Mouse (Mus musculus): ENCODE data around the gene Tdg. TPM values are rescaled to one million over a fixed set of nuclear protein-coding genes. Genes with fewer than 3 reads are reported as not detected.
A peak's percentile ranks its signal among the peaks of the same experiment; 100 is the strongest.
"Not testable (repeated sequence)": the region's sequence is repeated elsewhere in the genome, so short reads cannot be mapped to it uniquely, and the experiment has no call there.

The Tdg gene
- 10 to 100 TPM; 35.1 to 37.1 TPM for total RNA-seq (2021)
- long read RNA-seq, experiment 1, transcript Tdg-208 (10 exons, 3,502 nt): major isoform, 27 of 43 reads
- long read RNA-seq, experiment 1, partial matches to known transcripts: 1 of 43 reads
- long read RNA-seq, experiment 1, other reads (novel, unspliced or antisense): 15 of 43 reads
- long read RNA-seq, experiment 2, transcript Tdg-201 (10 exons, 2,959 nt): minor isoform, 8 of 49 reads
- long read RNA-seq, experiment 2, transcript Tdg-208 (10 exons, 3,502 nt): major isoform, 33 of 49 reads
- long read RNA-seq, experiment 2, partial matches to known transcripts: 1 of 49 reads
- long read RNA-seq, experiment 2, other reads (novel, unspliced or antisense): 7 of 49 reads

- peak; percentile 96 for DNase-seq
Observed at GRCm38 (mm10) chr10:82629586-82630255, at the start of gene Tdg. Tdg (plus strand) TSS chr10:82629828.

- not testable (repeated sequence) for DNase-seq
Observed at GRCm38 (mm10) chr10:82589673-82590072, 40.0 kb upstream of the Tdg start.

- not testable (repeated sequence) for DNase-seq
Observed at GRCm38 (mm10) chr10:82594421-82594820, 35.2 kb upstream of the Tdg start.

DNA sequence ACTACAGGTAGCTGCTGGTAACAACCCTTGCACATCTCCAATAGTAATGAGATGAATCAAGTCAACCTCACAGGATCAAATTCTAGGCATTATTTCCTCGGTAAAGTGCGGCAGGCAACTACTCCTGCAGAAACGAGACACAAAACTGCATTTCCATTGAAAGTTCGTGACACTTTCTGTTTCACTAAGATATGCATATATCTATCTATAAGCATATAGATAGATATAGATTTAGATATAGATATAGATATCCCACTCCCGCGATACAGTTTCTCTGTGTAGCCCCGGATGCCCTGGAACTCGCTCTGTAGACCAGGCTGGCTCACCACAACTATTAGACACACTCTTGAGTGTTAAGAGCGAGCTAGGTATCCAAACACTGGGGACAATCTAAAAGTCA lies 7.4 kb upstream of the Tdg start:
- no peak for DNase-seq

DNA sequence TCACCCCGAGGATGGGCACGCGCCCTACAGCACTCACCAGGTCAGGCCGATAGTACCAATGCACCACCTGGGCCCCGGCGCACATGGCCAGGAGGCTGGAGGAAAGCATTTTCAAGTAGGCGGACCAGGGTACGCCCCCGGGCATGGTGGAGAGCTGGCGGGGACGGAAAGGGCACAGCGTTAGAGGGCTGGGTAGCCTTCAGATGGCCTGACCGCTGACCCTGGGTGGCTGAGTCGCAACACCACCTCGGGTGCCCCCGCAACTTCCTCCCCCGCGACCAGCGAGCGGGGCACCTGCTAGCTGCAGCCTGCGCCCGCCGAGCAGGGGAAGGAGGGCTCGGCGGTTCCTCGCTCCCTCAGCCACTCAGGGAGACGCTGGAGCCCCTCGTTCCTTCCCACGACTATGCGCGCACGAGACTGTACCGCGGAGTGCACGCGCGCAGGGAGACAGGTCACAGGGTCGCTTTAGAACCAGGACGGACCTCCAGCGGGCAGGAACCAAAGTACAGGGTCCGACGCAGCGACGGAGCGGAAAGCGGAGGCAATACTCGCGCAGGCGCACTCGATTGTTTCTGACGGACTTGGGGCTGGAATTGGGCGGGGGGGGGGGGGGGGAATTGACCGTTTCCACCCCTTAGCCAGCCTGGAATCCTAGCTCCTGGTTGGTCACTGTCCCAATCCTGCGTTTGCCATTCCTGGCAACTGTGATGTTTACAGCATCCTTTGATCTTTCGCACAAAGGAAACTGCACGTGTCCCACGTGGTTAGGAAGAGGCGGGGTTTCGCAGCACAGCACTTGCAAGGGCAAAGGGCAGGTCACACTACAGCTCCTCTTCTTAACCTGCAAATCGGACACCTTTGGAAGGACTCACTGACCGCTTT lies 6.7 kb upstream of the Tdg start, which contains the start of gene 1190007I07Rik:
Gene 1190007I07Rik (minus strand): TSS at position 558 of the 882 bp plus-strand sequence.
- DNase-seq: peak; percentile 91

- not testable (repeated sequence) for DNase-seq
Observed at GRCm38 (mm10) chr10:82623553-82623932, 6.1 kb upstream of the Tdg start.

DNA sequence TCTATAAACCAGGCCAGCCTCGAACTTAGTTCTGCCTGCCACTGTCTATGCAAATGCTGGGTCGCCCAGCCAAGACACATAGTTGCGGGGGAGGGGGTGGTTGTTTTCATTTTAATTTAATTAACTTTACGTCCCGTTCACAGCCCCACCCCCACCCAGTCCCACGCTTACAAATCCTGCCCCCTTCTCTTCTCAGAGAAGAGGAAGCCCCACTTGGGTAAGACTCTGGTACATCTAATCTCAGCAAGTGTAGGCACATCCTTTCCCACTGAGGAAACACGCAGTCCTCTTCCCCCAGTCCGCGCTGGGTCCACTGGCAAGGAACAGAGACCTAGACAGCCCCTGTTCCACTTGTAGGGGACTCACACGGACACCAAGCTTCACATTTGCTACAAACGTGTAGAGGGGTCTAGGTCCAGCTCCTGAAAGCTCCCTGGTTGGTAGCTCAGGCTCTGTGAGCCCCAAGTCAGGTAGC lies 480 bp upstream of the Tdg start:
- DNase-seq: no peak

GRCm38 (mm10) chr10:82630497-82630896 lies 869 bp downstream of the Tdg start:
- no peak for DNase-seq

GRCm38 (mm10) chr10:82631133-82631532 lies 1.5 kb downstream of the Tdg start:
- DNase-seq: no peak

DNA sequence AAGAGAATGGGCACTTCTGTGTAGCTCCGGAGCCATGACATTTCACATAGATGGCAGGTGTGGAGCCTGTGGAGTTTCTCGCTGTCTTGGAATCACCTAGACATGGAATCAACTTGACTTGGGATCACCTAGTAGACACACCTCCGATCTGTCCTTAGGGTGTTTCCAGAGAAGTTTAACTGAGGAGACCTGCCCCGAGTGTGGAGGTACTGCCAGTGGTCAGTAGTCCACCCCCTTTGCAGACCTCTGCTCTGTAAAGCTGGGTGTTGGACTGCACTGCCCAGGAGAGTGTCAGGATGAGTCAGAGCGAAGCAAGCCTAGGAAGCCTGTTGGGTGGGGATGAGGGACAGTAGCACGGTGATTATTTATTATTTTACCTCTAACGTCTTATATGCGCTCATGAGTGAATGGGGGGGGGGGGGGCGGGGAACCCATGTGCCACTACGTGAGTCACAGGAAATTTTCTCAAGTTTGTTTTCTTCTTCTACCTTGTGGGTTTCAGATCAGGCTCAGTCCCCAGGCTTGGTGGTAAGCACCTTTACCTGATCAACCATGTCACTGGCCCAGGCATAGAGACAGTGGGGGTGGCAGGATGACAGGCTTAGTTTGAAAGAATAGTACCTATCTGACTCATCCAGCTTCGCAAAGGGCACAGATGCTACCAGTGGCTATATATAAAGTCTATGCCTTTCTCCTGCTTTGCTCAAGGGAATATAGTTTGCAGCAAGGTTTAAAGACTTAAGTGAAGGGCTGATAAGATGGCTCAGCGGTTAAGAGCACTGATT lies 3.1 kb downstream of the Tdg start:
- DNase-seq: no peak

GRCm38 (mm10) chr10:82634348-82634747 lies 4.7 kb downstream of the Tdg start:
- DNase-seq: peak; percentile 13

DNA sequence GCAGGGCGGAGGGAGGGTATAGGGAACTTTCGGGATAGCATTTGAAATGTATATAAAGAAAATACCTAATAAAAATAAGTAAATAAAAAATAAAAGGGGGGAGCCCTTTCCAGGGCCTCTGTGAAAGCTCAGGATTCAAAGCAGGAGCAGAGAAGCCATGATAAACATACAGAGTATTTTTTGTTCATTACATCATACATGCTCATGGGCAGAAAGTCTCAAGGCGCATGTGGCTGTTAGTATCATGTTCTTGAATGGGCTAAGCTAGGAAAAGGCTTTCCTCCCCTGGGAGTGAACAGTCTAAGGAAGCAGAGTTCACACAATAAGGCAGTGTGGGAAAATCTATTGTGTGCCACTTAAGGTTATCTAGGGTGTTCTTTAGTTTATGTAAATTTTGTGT lies 6.7 kb downstream of the Tdg start:
- DNase-seq: no peak

DNA sequence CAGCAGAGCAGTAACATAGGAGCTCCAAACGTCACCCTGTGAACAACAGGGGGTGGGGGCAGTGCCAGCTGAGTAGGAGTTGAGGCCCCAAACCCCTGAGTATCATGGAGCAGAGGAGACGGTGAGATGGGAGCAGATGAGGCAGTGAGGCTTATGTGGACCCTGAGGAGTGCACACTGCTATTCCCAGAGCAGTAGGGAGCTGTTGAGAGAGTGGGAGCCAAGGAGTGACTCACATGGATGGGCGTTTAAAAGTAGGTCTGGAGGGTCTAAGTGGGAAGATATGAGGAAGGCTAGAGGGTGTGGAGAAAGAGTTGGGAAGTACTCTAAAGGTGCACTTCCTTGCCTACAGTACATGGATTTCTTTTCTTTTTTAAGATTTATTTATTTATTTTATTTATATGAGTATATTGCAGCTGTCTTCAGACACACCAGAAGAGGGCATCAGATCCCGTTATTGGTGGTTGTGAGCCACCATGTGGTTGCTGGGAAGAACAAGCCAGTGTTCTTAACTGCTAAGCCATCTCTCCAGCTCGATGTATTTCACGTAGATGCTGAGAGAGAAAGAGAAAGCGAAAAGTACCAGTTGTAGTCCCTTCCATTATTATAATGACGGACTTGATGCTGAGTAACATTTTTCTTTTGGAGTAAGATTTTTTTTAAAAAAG lies 9.5 kb downstream of the Tdg start:
- no peak for DNase-seq

GRCm38 (mm10) chr10:82641481-82641880 lies 11.9 kb downstream of the Tdg start:
- DNase-seq: no peak

DNA sequence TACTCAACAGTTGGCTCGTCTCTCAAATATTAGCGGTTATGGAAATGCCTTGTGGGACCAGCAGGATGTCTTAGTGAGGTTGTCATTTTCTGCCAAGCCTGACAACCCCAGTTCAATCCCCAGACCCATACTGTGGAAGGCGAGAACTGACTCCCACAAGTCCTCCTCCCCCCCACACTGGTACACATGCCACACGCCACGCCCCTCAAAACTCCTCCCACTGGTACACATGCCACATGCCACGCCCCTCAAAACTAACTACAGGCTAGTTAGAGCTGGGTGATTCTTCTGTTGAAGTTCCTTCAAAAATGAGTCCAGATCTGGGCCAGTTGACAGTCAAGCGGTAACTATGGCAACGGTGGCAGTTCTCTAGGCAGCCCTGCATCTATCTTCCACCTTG lies 16.5 kb downstream of the Tdg start:
- DNase-seq: no peak

- DNase-seq: no peak
Observed at GRCm38 (mm10) chr10:82647205-82647811, 17.7 kb downstream of the Tdg start.

DNA sequence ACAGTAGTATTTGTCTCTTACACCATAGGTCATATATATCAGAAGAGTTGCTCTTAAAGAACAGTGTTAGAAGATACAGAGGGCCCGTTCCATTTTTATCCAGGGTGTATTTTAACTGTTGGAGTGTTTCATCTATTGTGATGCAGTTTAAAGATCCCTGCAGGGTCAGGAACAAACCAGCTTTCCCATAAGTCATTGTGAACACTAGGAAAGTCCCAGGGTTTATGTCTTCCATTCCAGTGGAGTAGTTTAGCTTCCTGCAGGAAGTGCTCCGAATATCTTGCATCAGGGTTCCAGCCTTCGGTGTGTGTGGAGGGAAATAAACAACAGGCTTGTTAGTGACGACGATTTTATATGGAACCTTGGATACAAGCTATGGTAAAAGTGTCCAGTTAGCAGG lies 21.6 kb downstream of the Tdg start:
- no peak for DNase-seq

GRCm38 (mm10) chr10:82652625-82653024 lies 23.0 kb downstream of the Tdg start:
- DNase-seq: no peak

DNA sequence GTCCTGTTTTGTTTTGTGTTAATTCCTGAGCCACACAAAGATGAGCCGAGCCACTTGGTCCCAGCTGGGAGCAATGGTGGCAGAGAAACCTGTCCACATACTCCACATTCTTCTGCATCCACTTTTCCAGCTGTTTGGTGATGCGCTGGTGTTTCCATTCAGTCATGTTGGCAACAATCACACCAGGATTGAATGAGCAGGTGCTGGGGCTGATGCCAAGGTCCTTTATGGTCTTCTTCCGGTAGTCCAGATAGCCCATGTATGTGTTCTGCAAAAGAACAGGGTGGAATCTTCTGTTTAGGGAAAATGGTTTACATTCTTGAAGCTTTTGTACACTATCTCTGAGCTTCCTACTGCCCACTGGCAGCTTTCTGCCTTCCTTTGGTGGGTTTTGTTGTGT lies 25.0 kb downstream of the Tdg start:
- no peak for DNase-seq

DNA sequence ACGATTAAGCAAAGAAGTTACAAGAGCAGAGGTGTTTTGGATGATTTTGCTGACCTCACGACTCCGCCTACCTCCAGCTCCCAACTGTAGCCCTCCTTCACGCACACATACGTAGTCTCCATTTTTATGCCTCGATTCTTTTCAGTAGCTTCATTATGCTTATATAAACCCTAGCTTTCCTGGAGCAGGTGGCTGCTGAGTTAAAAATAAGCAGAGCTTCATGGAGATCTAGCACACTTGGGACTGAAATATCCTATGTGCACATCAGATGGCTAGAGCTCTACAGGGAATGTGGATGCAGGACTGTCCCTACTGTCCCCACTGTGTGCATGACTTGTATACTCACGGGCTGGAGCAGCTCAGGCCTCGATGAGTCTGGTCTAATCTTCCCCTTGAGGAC lies 32.2 kb downstream of the Tdg start:
- no peak for DNase-seq
